Mouse (Mus musculus): ENCODE measurements around the gene Pcyt1b.
A peak's percentile ranks its signal among the peaks of the same experiment; 100 is the strongest.

Gene Pcyt1b

DNA sequence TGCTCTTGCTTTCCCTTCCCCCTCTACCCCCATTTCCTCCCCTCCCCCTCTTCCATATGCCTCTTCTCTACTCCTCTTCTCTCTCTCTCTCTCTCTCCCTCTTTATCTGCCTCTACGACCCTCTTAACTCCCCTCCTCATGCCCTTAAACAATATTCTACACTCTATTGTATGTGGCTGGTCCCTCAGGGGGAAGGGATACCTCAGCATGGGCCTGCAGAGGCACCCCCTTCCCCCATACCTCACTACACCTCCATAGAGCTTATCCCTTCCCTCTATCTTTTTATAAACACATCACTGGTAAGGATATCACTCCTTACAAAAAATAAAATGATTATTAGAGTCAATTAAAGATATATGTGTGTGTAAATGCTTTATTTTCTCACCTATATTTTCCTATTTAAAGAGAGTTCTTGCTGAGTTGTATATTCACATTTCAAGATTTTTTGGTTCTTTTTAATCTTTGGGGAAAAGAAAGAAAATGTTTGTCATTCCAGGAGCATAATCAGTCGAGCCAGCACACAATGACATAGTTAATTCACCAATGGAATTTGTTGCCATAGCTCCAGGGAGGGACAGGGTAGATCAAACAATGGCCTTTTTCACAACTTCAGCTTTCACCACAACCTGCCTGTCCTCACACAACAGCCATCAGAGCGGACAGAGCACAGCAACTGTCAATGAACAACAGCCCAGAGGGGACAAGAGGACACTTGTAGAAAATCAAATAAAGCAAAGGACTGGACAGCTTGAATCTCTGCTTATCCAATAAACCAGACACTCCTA is at the start of gene Pcyt1b:
Gene Pcyt1b (plus strand): TSS at position 646 of the 785 bp plus-strand sequence.
- DNase-seq (ENCODE audit: low spot score) = no peak

DNA sequence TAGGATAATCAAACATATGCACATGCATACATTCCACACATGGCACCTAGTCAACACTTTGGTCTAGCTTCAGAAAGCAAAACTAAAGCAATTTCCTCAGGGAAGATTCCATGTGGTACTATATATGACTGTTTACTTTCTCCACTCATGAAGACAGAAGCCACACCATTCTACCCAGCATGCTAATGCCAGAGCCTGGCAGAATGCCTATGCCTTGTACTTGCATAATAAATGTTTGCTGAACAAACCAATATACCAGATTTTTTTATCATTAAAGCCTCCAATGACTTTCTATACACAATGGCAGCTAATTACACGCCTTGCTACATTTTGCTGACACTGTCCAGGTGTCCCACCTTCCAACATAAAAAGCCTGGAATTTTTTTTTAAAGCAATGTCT is 24.4 kb upstream of the Pcyt1b start:
- DNase-seq (ENCODE audit: low spot score) = no peak

DNA sequence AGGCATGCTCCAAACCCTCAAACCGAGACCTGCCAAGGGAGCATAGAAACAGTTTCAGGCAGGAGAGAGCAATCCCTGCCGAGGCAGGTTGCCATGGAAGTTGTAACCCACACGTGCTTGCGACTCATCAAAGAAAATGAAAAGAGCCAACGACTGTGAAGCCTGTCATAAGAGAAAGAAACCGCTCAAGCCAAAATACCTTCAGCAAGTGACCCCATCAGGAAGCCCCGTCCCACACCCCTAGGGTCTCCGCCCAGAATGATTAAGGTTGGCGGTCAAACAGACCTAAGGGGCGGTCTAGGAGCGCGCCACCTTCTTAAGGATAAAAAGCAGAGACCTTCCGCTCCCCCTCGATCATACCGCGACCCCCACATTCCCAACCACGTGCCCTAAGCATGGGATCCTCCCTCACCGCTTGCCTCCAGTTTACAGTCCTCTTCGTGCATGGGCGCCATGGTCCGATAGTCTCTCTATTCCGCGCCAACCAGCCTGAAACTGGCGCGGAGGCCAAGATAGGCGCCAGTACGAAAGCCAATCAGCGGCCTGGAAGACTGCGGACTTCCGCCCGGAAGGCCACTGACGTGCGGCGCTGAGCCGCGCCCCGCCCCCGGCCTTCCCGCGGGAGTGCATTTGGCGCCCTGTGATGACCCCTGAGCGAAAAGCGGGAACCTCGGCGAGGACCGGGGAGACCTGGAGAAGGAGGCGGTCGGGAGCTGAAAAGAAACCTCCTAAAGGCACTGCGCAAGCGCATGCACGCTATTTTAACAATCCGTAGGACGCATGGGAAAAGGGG is 22.8 kb upstream of the Pcyt1b start, which contains the start of gene Pola1:
Gene Pola1 (minus strand): TSS at position 499 of the 793 bp plus-strand sequence.
- peak; percentile 57 for DNase-seq (ENCODE audit: low spot score)

DNA sequence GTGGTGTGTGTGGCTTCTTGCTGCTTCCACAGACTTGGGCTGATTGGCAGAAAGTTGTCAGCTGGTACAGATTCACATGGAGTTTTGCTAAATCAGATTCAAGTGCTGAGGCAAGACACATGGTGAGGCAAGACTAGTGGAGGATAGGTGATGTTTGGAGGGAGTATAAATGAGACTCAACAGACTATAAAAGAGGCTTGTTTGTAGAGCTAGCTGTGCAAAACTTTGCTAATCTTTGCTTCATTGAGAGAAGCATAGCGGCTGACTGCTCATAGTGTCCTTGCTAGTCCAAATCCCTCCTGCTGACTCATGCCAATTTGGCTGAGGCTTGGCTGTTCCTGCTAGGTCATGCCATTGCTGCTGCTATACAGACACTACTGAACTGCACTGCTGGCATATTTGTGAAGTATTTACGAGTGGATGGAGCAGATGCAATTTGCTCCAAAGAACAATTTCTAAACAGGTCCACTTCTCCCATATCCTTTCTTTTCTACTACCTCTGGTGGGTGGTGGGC is 19.7 kb upstream of the Pcyt1b start:
- DNase-seq (ENCODE audit: low spot score) = no peak

DNA sequence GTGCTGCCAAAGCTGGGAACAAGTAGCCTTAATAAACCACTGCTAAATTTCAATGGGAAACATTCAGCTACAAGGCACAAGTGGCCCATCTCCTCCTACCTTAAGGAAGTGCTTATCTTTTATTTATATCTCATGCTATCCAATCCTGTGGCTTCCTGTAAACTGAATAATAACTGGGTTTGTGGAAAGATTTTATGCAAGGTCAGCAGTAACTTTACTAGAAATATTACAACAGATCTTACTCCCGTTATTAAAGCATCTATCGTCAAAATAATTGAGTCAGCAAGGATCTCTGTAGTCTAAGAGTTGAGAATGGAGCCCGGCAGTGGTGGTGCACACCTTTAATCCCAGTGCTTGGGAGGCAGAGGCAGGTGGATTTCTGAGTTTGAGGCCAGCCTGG is 11.1 kb upstream of the Pcyt1b start:
- DNase-seq (ENCODE audit: low spot score) = no peak

DNA sequence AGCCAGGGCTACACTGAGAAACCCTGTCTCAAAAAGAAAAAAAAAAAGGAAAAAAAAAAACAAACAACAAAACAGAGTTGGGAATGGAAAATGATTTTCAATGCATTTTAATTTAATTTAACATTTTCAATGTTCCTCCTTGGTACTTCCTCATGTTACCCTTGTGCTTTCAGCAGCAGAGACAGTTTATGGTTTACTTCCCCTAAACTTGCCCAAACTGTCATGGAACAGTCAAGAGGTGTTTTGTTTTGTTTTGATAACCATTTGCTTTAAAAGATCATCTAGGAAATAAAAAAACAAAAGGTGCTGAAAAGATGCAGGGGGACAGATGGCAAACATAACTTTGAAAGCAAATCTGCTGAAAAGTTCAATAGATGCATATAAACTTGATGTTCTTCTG is 10.6 kb upstream of the Pcyt1b start:
- no peak for DNase-seq (ENCODE audit: low spot score)

DNA sequence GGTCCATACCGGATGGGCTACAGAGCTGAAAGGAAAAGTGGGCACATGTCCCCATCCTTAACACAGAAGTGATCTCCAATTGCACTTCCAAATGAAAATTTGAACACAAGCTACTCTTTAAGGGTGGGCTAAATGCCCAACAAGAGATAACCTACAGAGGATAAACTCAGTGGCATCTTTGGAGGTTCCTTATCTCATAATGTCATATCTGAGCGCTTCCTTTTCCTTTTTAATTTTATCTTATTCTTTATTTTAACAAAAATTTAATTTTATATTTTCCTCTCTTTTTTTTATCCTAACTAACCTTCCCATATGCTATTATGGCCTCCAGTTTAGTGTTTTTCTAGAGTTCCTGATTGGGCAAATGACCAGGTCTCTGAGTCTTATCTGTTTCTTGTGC is 3.9 kb upstream of the Pcyt1b start:
- no peak for DNase-seq (ENCODE audit: low spot score)

DNA sequence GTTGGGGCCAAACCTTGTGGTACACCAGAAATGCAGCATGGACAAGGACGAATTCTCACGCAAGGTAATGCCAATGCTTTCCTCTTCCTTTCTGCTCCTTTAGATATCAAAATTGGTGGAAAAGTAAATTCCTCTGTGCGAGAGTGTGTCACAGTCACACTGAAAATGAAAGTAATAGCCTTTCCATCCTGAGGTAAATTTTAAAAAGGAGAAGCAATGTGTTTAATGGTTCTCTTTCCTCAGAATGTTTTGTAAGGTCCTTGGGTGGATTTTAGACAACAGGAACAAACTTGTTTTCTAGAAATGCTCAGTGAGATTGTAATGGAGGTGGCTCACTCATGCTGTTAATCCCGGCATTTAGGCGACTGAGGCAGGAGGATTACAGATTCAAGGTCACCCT is 490 bp downstream of the Pcyt1b start:
- DNase-seq (ENCODE audit: low spot score) = no peak

DNA sequence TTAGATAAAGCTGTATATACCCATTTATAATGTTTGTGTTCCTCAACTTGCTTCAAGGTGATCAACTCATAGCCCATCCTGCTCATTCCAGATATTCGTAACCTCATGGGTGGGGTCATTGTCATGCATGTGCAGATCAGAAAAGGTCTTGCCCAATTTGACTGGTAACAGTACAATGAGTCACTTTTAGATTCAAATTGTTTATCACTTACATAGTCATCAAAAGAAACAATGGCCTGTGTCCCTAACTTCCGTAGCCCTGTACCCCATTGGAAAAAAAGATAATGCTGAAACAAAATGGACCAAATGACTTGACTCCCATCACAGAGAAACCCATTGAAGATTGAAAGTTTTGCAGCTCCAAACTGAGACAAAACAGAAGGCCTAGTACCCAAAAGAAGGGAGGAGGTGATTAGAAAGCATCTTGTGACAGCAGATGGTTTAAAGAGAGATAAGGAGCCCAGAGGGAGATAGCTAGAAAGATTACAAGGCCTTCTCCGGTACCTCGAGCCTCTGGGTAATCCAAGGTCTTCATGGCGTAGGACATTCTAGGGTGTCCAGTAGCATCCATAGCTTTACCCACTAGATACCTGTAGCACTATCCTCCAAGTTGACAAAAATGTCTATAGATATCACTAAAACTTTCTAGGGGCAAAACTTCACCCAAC is 9.4 kb downstream of the Pcyt1b start:
- DNase-seq (ENCODE audit: low spot score) = no peak

DNA sequence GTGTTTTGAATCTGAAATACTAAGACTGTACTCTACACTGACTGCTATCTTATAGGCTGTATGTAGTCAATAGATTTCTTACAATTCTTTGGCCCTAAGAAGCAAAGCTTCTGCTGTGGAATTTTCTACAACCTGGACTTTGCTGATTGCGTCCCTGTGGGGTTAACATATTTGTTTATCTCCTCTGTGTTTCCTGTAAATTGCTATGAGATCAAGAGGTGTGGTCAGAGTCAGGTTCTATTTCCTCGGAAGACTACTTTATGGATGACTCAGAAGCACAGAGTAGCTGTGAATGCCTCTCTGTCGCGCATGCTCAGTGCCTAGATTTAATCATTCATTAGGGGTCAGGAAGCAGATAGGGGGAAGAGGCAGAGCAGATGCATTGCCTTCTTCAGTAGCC is 10.1 kb downstream of the Pcyt1b start:
- no peak for DNase-seq (ENCODE audit: low spot score)

DNA sequence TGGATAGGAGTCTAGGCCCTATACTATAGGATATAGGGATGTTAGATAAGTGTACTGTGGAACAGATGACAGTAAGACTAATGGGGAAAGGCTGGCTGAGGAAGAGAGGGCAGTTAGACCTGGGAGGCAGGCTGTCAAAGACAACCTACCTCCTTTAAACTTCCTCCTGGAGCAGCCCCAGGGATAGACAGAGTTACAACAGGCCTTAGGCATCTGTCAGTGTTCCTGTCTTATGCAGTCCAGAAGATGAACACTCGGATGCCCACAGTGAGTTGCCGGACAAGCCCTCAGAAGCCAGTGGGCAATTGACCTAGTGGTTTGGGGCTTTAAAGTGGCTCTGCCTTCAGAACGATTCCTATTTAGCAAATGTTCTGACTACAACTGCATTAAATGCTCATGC is 19.8 kb downstream of the Pcyt1b start:
- DNase-seq (ENCODE audit: low spot score) = no peak

DNA sequence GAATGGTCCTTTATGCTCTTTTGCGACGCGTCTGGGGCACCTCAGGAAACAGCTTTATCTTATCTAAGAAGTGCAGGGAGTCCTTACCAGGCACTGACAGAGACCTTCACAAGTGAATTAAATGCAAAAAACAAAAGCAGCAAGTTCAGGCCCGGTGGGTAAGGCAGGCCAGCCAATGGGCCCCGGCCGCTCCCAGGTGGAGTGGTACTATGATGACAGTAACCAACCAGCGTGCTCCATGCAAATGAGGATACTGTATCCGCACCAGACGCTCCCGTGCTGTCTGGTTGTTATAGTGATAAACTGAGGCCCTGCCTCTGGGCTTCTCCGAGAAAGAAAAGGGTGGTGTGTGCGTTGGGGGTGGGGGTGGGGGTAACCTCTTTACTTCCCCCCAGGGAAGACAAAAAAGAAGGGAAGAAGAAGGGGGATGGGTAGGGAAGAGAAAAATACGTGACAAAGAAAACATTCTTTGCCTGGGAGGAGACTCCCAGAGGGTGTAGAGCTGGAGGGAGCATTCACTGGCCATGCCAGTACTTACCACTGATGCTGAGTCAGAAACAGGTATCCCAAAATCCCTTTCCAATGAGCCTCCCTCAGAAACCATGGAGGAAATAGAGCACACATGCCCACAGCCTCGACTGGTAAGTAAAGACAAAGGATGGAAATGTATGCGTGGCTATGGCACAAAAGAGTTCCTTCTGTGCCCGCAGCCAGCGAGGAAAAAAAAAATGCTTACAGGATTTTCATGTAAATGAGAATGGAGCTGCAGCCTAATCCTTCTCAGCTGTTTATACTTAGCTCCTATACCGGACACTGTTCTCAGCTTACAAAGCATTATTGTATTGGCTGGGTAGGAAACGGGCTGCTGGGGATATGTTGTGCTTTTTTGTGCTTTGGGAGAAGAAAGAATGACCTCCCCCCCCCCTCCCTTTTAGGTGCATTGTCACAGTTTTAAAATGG is 20.5 kb downstream of the Pcyt1b start:
- peak; percentile 11 for DNase-seq (ENCODE audit: low spot score)

DNA sequence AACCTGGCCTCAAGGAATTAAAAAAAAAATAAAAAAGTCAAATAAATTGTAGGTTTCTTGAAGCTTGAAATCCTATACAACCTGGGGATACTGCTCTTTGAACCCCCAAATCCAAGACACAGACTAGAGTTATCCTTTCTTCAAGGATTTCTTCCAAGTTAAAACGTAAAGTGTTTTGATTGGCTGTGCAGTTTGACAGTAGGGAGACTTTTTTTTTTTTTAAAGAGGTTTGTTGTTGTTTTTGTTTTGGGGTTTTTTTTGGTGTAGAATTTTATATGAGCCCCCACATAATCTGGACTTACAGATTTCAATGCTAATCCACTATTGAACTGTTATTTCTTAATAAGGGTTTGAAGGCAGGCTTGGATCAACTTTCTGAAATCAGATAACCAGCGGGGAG is 21.6 kb downstream of the Pcyt1b start:
- no peak for DNase-seq (ENCODE audit: low spot score)

DNA sequence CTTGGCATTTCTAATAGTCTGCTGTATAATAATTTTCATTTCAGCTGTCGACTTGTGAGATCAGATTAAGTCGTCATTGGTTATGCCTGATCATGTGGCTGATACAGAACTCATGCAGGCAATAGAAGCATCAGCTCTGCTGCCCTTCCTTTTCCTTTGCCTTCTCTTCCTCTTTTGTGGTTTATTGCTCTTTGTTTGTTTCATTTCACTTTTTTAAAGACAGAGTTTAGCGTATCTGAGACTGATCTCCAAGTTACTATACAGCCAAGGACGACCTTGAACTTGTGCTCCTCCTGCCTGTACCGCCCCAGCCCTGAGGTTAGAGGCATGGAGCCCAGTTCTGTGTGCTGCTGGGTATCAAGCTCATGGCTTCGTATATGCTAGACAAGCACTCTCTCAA is 34.6 kb downstream of the Pcyt1b start:
- DNase-seq (ENCODE audit: low spot score) = no peak

DNA sequence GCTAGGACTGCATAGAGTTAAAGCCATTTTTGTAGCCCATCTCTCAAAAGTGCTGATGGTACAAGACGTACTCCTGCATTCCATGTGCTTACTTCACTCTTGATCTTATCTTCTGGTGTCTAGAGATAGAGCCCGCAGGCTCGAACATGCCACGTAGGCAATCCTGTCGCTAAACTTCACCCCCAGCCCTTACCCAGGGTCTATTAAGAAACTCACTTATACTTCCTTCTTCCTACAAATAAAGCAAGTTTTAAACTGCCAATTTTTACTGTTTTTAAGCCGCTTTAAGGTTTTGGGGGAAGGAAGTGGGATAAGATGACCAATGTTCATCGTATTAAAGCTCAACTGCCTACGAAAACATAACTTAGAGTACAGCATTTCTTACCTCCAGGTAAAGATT is 36.0 kb downstream of the Pcyt1b start:
- no peak for DNase-seq (ENCODE audit: low spot score)

DNA sequence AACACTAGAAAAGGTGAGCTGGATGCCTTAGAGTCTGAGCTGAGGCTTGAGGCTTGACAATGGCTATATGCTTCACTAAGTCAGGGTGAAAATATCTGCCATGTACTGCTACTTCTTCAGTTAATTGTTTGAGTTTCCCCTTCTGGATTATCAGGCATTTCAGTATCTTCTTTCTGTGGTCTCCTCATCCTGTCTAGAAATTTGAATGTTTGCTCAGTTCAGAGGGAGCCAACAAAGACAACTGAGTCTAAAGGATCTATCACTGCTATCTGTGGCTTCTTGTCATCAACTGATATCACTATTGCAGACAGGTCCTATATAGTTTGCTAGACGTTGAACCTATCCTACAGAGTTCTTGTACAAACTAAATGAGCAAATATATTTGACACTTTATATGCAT is 42.9 kb downstream of the Pcyt1b start:
- DNase-seq (ENCODE audit: low spot score) = no peak

DNA sequence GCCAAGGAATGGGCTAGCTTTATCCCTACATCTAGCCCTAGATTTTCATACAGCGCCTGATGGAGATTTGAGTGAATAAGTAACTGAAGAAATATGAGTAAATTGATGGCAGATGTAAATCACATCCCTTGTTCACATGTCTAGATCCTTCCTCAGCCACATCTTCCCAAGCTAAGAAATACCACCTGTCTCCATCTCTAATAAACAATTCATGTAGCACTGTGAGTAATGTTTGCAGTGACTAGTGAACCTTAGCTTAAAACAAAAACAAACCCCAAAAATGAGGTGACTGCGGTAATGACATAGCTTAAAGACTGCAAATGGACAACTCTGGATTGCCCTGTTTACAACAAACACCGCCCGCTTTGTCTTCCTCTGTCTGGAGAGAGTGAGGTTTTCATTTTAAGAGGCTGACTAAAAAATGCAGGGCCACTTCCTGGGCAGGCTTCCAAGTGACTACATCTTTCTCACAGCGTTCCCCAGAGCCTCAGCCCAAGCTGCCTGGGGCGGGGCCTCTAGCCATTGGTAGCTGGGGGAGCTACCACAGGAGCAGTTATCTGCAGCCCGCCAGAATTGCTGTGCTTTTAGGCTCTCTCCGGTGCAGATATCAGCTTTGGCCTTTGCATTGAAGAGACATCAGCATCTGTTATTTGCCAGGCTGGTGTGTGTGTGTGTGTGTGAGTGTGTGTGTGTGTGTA is 46.0 kb downstream of the Pcyt1b start:
- DNase-seq (ENCODE audit: low spot score) = peak; percentile 33

DNA sequence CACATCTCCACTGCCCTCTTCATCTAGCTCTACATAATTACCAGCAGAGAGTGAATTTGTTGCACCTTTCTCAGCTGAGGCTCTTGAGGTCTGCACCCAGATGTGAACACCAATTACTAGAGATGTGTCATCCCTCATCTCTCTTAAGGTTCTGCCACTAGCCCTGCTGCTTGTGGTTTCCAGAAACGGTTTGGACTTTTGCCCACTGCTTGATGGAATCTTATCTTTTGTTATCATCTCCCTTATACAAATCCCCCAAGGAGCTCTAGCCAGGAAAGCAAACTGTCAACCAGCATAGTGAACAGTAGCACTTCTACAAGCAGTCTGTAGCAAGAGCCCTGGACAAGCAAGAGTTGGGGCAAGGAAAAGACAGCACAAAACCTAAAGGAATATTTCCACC is 57.9 kb downstream of the Pcyt1b start:
- no peak for DNase-seq (ENCODE audit: low spot score)

DNA sequence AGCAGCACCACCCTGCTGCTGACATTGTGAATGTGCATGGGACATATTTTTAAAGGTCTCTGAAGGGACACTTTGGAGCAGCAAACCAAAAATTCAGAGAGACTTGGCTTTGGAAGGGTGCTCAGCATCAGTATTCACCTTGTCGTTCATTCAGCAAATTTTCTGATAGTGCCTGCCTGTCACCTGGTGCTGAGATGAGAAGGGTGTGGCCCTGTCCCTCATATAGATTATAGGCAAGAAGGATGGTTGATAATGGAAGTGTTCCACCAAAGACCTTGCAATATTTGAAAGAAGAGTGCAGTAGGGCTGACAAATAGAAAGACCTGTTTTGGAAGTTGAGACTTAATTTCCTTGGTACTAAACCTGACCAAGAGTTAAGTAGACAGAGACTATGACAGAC is 74.9 kb downstream of the Pcyt1b start:
- no peak for DNase-seq (ENCODE audit: low spot score)

DNA sequence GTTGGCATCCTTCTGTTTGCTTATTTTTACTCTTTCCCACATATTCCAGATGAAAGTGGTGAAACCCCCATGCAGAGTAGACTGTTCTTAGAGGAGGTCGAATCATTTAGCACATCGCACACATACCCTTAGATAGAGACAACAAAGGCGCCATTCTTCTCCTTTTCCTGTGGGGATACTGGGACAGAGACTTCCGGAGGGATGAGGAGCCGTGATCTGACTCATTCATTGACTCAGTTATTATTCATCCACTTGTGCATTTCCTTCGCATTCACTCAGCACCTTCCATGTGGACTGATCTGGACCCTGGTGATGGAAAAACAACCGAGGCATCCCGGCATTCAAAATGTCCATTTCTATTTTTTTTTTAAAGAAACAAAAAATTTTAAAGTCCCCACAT is 76.2 kb downstream of the Pcyt1b start:
- no peak for DNase-seq (ENCODE audit: low spot score)

DNA sequence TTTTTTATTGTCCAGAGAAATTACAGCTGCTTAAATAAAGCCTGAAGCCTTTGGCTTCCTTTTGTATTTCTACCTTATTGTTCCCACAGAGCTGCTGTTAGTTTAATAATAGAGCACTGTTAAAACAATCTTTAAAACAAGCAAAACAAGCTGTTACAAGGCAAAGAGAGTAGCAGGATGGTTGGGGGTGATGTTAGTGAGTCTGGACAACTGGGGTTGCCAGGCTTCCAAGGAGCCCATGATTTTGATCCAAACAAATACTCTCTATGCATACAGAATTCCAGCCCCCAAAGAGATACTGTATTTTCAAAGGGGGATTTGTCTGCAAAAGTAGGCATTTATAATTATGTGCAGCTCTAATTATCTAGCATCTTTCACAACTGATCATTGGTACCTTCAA is 77.7 kb downstream of the Pcyt1b start:
- DNase-seq (ENCODE audit: low spot score) = no peak

Data from ovary, postnatal 14 days (tissue).